Mouse (Mus musculus) brain, embryonic 18.5 days (tissue): ENCODE data around the gene Cradd.

Source experiments
- DNase-seq: peaks from one replicate; pipeline ENCODE4 v3.0.0-alpha.2; 2012; ENCODE audit warnings: low read depth, low spot score

The Cradd gene

GRCm38 (mm10) chr10:95332596-95332995, 8.7 kb upstream of the Cradd start:
- no peak for DNase-seq

DNA sequence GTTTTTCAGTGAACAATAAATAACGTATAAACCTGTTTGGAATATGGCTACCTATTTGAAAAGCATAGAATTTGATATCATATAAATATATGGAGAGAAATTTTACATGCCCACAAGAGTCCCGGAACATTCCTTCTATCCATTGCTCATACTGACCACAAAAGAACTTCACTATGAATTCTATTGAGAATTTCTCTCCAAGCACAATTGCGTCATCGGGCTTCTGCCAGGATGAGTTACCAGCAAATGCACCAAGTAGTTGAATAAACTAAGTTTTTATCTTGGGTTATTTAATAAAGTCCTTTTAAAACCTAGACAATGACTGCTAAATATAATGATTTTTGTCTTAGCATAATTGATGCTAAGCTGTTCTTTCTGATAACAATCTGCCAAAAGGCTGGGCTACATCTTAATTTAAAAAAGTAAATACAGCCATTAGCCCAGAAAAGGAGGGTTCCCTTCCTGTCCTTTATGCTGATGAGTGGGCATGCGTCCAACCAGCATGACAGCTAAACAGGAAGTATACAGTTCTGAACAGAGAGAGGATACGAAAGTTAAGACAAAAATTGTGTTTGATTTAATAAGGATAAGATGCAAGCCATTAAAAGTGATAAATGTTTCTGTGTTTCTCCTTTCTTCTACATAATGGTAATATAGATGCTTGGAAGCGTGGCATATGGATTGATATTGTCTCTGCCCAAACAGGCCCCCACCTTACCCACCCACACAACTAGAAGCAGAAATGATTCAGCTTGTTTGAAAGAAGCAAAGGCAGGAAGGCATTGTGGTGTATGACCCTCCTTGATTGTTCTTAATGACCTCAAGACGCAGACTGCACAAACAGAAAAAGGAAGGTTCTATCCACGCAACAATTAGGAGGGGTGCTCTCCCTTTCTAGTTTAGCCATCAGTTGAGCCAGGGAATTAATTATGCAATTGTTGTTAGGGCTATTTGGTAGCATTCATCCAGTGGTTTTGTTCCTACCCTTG, 6.7 kb upstream of the Cradd start:
- no peak for DNase-seq

- no peak for DNase-seq
These were observed 6.0 kb upstream of the Cradd start for GRCm38 (mm10) chr10:95329884-95330283.

- no peak for DNase-seq
These were observed 322 bp upstream of the Cradd start for GRCm38 (mm10) chr10:95324278-95324631.

DNA sequence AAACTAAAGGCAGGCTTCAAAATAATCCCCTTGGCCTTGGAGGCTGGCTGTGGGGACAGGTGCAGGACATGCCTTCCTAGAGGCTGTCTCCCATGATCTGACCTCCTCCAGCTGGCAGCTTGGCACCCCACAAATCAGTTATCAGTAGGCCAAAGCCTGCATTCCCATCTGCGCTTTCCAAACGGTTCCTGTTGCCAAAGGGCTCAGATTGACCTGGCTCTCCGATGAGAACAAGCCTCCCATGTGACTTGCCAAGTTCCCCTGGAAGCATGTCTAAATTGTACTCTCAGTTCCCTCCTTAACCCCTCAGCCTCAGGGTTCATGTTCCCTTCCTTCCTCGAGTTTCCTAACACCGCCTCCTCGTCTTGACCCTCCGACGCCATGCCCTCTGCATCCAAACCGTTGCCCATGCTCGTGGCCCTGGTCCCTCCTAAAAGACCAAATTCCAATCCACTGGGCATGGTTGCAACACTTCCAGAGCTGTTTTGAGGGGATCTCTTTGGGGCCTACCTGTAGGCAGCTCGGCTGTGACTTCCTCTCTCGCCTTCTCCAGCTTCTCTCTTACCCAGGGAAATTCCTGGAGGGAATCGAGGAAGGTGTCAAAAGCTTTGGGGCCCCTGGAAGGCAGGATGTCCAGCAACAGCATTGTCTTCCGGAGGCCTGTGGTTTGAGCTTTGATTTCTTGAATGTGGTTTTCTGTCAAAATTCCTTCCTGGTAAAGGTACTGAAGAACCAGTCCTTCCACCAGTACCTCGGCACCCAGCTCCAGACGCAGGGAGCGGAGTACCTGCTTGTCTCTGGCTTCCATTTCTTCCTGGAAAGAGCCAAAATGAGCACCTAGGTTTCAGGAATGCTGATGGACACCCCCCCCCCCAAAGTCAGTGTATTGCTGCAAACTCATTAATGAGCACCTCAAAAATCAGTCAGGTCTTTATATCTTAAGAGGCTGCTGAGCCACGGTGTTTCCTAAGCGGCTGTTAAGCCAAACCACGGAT, 1.6 kb downstream of the Cradd start:
- no peak for DNase-seq

DNA sequence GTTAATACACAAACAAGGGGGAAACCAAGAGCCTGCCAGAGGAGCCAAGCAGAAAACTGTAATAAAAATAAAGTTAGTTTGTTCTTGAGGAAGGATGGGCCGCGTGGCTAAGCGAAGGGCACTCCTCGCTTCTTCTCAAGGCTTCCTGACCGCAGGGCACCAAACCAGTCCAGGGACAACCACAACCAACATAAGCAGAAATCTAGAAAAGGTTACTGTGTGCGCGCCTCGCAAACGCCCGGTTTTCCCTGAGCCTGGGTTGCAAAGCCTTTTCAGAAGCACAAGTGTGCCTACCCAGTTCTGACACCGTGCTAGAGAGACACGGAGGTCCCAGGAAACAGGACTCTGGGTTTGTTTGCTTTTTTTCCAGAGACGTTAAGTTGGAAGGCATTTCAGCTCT, 4.9 kb downstream of the Cradd start:
- DNase-seq = no peak

GRCm38 (mm10) chr10:95318392-95318708, 5.6 kb downstream of the Cradd start:
- DNase-seq = no peak

DNA sequence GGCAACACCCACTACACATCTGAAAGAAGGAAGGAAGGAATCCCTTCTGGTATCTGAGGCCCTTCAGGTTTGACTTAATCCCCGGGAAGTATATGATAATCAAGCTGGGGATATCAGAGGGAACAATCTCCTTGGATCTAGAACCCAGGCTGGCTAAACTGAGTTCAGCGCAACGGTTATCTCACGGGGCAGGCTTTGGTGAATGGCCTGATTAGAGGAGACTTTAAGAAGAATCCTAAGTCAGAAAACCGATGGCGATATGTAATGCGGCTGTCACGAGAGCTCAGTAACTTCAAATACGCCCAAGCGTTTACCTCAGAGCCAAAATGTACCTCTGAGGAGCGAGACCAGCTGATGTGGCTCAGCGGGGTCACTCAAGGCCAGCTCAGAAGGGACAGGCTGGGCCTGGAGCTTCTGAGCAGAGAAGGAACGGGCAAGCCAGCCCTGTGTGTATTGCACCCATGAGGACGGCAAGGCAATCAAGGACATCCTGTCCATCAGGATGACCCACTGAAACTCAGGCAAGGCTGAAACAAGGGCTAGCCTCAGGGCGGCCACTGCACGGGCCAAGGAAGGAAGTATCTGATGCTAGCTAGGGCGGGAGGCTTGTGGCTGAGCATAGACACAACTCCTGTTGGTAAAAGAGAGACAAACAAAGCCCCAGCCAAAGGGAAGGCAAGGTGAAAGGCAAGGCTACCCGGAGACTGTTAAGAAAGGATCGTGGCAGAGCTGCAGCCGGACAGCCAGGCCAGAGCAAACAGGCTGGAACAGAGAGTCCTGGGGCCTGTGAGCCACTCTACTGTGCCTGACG, 6.1 kb downstream of the Cradd start:
- DNase-seq = no peak

GRCm38 (mm10) chr10:95317091-95317490, 6.8 kb downstream of the Cradd start:
- no peak for DNase-seq

DNA sequence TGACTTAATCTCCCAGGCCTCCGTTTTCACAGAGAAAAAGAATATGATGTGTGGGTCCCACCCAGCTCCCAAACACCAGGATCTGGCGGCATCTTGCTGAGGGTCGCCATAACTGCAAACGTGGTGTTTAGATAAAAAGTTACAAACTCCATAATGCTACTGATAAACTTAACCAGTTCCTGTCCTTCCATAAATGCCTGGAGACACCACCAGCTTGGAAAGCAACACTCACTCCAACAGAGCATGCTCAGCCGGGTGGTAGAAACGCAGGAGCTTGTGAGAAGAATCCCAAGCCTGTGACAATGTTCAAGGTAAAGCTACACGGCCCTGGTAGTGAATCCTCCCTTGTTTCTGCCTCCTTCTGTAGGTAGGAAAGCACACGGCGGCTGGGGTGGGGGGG, 7.3 kb downstream of the Cradd start:
- no peak for DNase-seq

DNA sequence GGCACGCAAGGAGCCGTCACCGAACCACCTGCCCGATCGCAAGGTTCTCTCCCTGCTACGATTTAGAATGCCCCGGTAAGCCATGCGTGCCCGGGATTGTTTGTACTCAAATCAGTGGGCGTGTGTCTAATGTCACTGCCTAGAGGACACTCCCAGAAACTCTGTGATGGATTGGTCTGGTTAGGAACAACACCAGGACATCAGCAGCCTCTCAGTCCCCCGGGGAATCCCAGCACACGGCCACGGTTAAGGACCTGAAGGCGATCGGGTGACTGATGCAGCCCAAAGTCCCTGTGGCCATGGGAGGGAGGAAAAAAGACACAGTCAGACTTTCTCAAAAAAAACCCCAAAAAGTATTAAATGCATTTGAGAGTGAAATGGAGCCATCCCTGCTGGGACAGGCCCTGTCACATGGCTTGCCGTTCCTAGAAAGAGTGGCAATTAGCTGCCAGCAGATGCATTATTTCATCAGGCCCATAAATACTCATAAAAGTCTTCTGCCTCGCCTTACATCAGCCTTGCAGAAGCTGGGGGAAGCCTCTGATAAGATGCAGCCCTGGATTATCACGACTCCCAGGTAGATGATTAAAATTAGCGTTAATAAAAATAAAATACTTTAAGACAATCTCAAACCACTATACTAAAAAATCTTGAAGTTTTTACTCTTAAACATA, 8.0 kb downstream of the Cradd start:
- no peak for DNase-seq

- DNase-seq = no peak
These were observed 8.6 kb downstream of the Cradd start for GRCm38 (mm10) chr10:95315321-95315720.

GRCm38 (mm10) chr10:95314019-95314418, 9.9 kb downstream of the Cradd start:
- no peak for DNase-seq

DNA sequence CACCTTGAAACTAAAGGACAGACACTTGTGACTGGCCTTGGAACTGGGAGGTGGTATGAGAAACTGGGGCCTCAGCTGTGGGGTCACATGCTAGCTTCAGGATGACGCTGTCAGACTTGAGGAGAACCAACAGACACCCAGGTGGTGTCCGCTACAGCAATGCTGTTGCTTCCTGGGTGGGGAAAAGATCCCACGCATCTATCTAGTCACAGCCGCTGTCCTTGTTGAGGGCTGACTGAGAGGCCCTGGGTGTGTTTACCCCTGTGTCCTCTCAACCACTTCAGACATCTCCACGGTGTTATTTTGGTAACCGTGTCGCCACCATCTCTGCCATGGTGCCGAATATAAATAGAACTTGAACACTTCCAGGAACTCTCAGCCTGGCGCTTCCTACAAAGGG, 10.4 kb downstream of the Cradd start:
- DNase-seq = no peak

DNA sequence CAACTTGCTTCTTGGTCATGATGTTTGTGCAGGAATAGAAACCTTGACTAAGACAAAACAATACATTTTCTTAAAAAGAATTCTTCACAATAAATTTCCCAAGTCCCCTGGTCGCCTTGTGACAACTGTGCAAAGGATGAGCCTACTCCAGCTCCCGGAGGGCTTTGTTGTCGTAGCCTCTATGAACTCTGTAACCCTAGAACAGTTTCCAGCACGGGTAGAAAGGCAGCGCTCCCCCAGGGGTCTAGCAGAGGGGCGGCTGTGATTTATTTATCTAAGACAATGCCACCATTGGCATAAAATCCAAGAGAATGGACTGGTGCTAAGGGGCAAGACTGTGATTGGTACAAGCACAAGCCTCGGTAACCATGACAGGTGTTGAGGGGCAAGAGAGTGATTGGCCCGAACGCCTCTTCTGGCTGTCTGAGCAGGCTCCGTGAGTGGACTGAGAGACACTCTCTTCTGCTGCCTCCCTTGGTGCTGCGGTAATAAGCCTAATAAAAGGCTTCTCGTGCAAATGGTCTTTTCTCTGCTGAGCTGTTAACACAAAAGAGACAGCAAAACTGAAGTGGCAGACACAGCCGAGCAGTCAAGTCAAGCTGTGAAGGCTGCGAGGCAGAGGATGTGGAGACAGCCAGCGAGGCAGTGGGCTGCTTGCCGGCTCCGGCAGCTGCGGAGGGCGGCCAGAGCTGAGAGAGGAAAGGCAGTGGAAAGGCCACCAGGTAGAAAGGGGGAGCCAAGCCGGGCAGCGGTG, 13.1 kb downstream of the Cradd start:
- DNase-seq = no peak

DNA sequence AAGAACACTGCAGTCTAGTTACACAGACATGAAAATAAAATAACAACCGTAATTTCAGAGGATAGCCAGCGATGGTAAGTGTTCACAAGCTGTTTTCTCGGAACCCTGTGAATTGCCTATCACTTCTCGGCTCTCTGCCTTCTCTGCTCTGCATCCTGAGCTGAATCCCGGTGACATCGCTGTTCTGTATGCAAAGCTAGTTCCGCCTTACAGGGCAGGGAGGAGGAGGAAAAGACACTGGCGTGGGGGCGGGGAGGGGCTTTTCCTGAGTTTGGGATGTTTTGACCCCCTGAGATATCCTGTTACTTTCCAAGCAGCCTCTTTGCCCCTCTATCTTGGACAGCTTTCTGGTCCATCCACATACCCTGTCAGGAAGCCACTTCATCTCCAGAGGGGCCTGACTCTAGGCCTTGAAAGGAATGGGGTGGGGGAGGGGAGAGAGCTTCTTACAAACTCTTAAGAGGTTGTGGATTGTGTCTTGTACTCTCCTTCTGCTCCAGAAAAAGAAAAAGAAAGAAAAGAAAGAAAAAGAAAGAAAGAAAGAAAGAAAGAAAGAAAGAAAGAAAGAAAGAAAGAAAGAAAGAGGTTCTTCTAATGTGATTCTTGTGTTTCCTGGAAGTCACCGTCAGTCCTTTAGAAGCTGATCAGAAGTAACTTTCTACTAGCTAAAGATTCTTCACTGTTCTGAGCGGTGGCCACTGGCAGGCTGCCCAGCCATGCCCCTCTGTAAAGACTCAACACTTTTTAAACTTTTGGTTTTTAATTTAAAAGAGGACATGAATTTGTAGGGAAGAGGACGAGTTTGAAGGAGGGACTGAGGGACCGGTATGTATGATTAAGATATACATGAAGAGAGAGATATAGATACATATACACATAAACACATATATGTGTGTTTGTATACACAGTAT, 14.3 kb downstream of the Cradd start:
- DNase-seq = no peak

DNA sequence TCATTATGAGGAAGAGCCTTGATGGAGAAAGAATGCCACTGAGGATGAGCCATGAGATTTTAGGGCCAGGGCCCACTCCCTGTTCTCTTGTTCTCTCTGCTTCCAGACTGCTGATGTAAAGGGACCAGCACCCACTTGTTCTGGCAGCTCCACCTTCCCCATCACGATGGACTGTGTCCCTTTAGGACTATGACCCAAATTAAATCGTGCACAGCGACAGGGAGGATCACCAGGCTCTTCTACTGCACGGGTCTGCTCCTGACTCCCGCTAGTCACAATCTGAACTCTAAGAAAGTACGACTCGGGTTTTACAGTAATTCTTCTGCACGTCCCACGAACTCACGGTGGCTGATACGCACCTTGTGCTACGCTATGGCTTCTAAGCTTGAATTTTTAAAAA, 14.9 kb downstream of the Cradd start:
- DNase-seq = no peak

- DNase-seq = no peak
These were observed 16.0 kb downstream of the Cradd start for GRCm38 (mm10) chr10:95307916-95308315.

DNA sequence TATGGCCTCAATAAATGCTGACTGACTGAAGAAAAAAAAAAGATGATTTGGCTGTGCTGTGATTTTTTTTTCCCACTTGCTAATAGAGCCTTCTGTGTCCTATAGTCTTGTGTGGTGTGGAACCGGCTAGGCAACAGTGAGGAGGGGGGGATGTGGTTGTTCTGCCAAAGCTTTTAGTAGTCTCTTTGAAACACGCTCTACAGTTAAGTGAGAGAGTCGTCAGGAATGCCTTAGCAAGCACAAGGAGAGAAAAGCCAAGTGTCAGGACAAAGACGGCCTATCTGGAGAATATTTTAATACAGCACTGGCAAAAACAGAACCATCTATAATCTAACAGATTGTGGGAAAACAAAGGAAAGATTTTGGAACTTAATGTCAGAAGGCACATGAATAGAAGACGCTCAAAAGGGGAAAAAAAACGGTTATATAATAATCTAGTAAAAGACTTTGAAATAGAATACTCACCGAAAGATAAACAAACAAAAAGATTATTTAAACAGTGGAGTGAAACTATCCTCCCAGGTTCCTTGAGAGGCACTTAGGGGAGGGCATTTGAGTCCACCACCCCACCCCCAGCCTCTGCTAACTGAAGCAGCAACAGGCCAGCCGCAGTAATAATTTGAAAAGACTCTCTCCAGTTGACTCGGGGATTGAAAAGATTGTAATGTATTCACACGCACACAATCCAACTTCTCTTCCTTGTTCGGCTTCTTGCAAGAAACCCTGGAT, 16.9 kb downstream of the Cradd start:
- no peak for DNase-seq
